Mouse (Mus musculus): Measurements from ENCODE around the gene Gpx6. TPM values are rescaled to one million over a fixed set of nuclear protein-coding genes. Genes with fewer than 3 reads are reported as not detected.

Gene Gpx6
- total and polyA plus RNA-seq, 3 experiments = not detected

DNA sequence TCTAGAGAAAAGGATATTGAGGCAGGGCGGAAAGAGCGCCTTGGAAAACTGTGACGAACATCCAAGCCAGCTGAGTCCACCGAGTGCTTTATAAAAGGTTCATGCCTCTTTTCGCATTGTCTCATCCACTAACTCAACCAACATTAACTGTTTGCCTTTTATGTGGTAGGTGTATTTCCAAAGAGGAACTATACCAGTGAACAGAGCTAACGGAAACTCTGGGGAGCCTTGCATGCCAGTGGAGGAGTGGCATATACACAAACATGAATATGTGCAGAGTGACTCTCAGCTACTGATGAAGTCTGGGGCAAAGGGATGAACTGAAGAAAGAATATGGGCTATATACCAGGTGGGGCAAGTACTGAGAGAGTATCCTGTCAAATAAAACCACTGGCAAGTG, 11.5 kb downstream of the Gpx6 start:
- no peak for DNase-seq

GRCm38 (mm10) chr13:21326191-21326590, 14.3 kb downstream of the Gpx6 start:
- DNase-seq = peak; percentile 17

DNA sequence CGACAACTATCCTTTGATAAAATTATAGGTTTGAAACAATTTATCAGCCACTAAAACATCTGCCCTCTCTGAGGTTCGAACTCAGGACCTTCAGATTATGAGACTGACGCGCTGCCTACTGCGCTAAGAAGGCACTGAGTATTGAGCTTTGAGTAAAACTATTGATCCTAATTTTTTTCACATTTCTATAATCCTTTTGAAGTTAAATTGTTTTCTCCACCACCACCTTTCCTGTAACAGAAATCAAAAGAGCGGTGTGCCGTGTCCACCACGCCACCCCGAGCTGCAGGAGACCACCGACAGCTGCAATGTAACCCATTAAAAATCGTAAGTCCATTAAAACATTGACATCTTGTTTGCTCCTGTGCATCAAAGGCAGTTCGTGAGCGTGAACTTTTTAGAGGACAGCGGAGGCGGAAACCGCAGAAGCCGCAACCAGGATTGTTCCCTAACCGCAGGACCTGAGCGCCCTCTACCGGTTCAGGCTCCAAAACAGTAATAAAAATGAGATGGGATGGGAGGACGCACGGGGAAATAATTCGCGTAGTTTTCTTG, 14.8 kb downstream of the Gpx6 start:
- DNase-seq = peak; percentile 87

DNA sequence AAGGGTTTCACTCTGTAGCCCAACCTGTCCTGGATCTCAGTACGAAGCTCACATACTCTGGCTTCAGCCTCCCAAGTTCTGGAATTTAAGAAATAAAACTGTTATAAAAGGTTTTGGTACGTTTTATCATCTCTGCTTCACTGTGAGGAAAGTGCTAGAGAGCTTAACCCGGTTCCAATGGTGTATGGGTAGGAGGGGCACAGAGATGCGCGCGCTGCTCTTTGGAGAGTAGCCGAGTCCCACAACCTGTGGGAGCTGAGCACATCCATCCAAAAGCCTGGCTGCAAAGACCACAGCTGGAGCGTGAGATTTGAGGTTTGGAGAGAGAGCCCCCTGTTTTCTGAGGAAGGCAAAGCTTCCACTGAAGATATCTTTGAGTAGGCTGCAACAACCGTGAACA, 15.5 kb downstream of the Gpx6 start:
- DNase-seq = peak; percentile 3

DNA sequence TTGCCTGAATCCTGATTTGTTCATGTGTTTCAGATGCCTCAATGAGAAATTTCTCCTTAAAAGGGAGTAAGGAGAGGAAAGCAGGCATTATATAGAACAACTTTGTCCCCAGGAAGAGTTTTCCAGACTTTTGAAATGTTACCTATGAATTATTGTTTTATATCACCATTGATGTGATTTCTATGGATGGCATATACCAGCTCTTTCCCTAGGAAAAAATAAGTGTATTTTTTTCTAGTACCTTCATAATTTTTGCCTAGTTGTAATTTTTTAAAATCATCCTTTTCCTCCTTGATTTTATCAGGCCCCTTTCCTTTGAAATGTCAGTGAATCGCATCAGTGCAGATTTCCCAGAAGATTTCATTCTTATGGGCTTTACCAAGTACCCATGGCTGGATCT, 34.7 kb downstream of the Gpx6 start, which contains the start of gene Olfr1367:
Gene Olfr1367, plus strand, starts transcription at position 301 of the 400 bp plus-strand sequence.
- no peak for DNase-seq

GRCm38 (mm10) chr13:21350593-21350992, 38.7 kb downstream of the Gpx6 start:
- no peak for DNase-seq

- DNase-seq = peak; percentile 95
Measured at GRCm38 (mm10) chr13:21362621-21363248, 50.8 kb downstream of the Gpx6 start, which contains the start of gene Zscan12. Gene Zscan12, plus strand, starts transcription at chr13:21362820.

GRCm38 (mm10) chr13:21363719-21364118, 51.8 kb downstream of the Gpx6 start:
- peak; percentile 10 for DNase-seq

DNA sequence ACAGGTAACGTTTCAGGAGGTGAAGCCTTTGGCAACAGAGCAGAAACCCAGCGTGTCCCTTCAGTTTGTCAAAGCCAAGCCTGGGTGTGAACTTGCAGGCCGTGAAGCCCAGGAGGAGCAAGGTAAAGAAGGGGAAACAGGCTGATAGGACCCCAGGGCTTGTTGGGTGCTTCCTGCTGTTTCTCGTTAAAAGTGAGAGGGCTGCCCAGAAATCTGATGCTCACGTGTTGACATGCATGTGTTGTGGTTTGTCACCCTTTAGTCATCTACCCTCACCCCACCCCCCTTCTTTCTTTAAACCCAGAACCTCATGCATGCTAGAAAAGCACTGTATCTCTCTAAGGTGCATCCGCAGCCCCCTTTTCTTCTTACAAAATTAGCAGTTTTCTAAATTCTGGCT, 54.7 kb downstream of the Gpx6 start:
- no peak for DNase-seq

Other genes with a start within 250 kb of the Gpx6 start
- not detected for gene Olfr1370, start 237.2 kb upstream of the Gpx6 start, total RNA-seq (2021)
- gene Olfr1370, start 237.2 kb upstream of the Gpx6 start, polyA plus RNA-seq (2012; rRNA removed) = not detected in 2 replicates
- not detected for gene Olfr1369-ps1, start 200.6 kb upstream of the Gpx6 start, total RNA-seq (2021)
- not detected in 2 replicates for gene Olfr1369-ps1, start 200.6 kb upstream of the Gpx6 start, polyA plus RNA-seq (2012; rRNA removed)
- gene Olfr263, start 182.5 kb upstream of the Gpx6 start, total RNA-seq (2021) = not detected
- not detected in 2 replicates for gene Olfr263, start 182.5 kb upstream of the Gpx6 start, polyA plus RNA-seq (2012; rRNA removed)
- not detected for gene Olfr1368, start 166.3 kb upstream of the Gpx6 start, total RNA-seq (2021)
- not detected in 2 replicates for gene Olfr1368, start 166.3 kb upstream of the Gpx6 start, polyA plus RNA-seq (2012; rRNA removed)
- gene Trim27, start 132.7 kb upstream of the Gpx6 start, total RNA-seq (2021) = 10 to 100 TPM; 47.9 to 52.0 TPM
- gene Trim27, start 132.7 kb upstream of the Gpx6 start, polyA plus RNA-seq (2012; rRNA removed) = 170 and 180 TPM in 2 replicates
- gene Gpx5, start 19.4 kb upstream of the Gpx6 start, total RNA-seq (2021) = not detected
- gene Gpx5, start 19.4 kb upstream of the Gpx6 start, polyA plus RNA-seq (2012; rRNA removed) = not detected in 2 replicates
- not detected for gene Olfr1367, start 34.8 kb downstream of the Gpx6 start, total RNA-seq (2021)
- not detected in 2 replicates for gene Olfr1367, start 34.8 kb downstream of the Gpx6 start, polyA plus RNA-seq (2012; rRNA removed)
- gene Zscan12, start 50.7 kb downstream of the Gpx6 start, total RNA-seq (2021) = 1 to 10 TPM; 9.4 to 9.6 TPM
- 0.33 and 0.44 TPM in 2 replicates for gene Zscan12, start 50.7 kb downstream of the Gpx6 start, polyA plus RNA-seq (2012; rRNA removed)
- gene Zkscan3, start 90.6 kb downstream of the Gpx6 start, total RNA-seq (2021) = 10 to 100 TPM; 44.2 to 61.4 TPM
- 21.9 and 27.8 TPM in 2 replicates for gene Zkscan3, start 90.6 kb downstream of the Gpx6 start, polyA plus RNA-seq (2012; rRNA removed)
- gene Pgbd1, start 128.9 kb downstream of the Gpx6 start, total RNA-seq (2021) = under 1 TPM; 0.81 to 0.90 TPM
- gene Pgbd1, start 128.9 kb downstream of the Gpx6 start, polyA plus RNA-seq (2012; rRNA removed) = 0.12 and 0.51 TPM in 2 replicates
- gene Zscan26, start 141.6 kb downstream of the Gpx6 start, total RNA-seq (2021) = 10 to 100 TPM; 36.8 to 37.8 TPM
- gene Zscan26, start 141.6 kb downstream of the Gpx6 start, polyA plus RNA-seq (2012; rRNA removed) = 3.6 and 5.3 TPM in 2 replicates
- 1 to 10 TPM in 1 of 2 experiments, under 1 TPM in 1; 0.84 to 1.5 TPM for gene Nkapl, start 156.4 kb downstream of the Gpx6 start, total RNA-seq (2021)
- gene Nkapl, start 156.4 kb downstream of the Gpx6 start, polyA plus RNA-seq (2012; rRNA removed) = 0.43 and 0.70 TPM in 2 replicates
- gene Zkscan4, start 166.8 kb downstream of the Gpx6 start, total RNA-seq (2021) = 1 to 10 TPM; 1.8 to 3.6 TPM
- 0.46 and 0.85 TPM in 2 replicates for gene Zkscan4, start 166.8 kb downstream of the Gpx6 start, polyA plus RNA-seq (2012; rRNA removed)
- not detected for gene Gm10065, start 167.3 kb downstream of the Gpx6 start, total RNA-seq (2021)
- 1.4 TPM in 1 of 2 replicates, not detected in the other for gene Gm10065, start 167.3 kb downstream of the Gpx6 start, polyA plus RNA-seq (2012; rRNA removed)
- gene AK157302, start 183.1 kb downstream of the Gpx6 start, total RNA-seq (2021) = 10 to 100 TPM; 13.3 to 14.2 TPM
- gene AK157302, start 183.1 kb downstream of the Gpx6 start, polyA plus RNA-seq (2012; rRNA removed) = 0.09 TPM in 1 of 2 replicates, not detected in the other
- 100 to 1,000 TPM in 1 of 2 experiments, 10 to 100 TPM in 1; 95.4 to 165 TPM for gene Gm11273, start 189.3 kb downstream of the Gpx6 start, total RNA-seq (2021)
- 56.6 and 56.8 TPM in 2 replicates for gene Gm11273, start 189.3 kb downstream of the Gpx6 start, polyA plus RNA-seq (2012; rRNA removed)
- gene Zkscan8, start 219.0 kb downstream of the Gpx6 start, total RNA-seq (2021) = 10 to 100 TPM; 13.9 to 17.1 TPM
- 1.2 and 1.5 TPM in 2 replicates for gene Zkscan8, start 219.0 kb downstream of the Gpx6 start, polyA plus RNA-seq (2012; rRNA removed)
- not detected for gene Olfr1366, start 230.7 kb downstream of the Gpx6 start, total RNA-seq (2021)
- gene Olfr1366, start 230.7 kb downstream of the Gpx6 start, polyA plus RNA-seq (2012; rRNA removed) = not detected in 2 replicates
- gene Olfr1535, start 247.8 kb downstream of the Gpx6 start, total RNA-seq (2021) = not detected
- not detected in 2 replicates for gene Olfr1535, start 247.8 kb downstream of the Gpx6 start, polyA plus RNA-seq (2012; rRNA removed)

All from adrenal gland, adult 2 months (tissue).